Mouse (Mus musculus) erythroblast, embryonic 14.5 days (primary cell): ENCODE results near the gene Ap2b1. TPM values are rescaled to one million over a fixed set of nuclear protein-coding genes. Genes with fewer than 3 reads are reported as not detected.

Experiments
- H3K27me3 ChIP-seq: 2 replicates; pipeline ENCODE4 v1.6.1; 2012; ENCODE audit warnings: inconsistent platforms; ENCODE audit not compliant: control insufficient read depth
- H3K36me3 ChIP-seq: 2 replicates; pipeline ENCODE4 v1.6.1; 2012; ENCODE audit warnings: mild to moderate bottlenecking, inconsistent platforms; ENCODE audit not compliant: control insufficient read depth
- H3K4me1 ChIP-seq: 2 replicates; pipeline ENCODE4 v1.6.1; 2012; ENCODE audit warnings: inconsistent platforms; ENCODE audit not compliant: control insufficient read depth
- H3K4me3 ChIP-seq: replicated peaks from 2 replicates; pipeline ENCODE3; 2012; ENCODE audit warnings: moderate library complexity, mild to moderate bottlenecking, inconsistent platforms
- H3K9me3 ChIP-seq: 2 replicates; pipeline ENCODE4 v1.6.1; 2012; ENCODE audit warnings: low read length, inconsistent platforms, mixed read lengths; ENCODE audit not compliant: control insufficient read depth
- GATA1 ChIP-seq: IDR thresholded peaks from 2 replicates; pipeline ENCODE4 v1.6.1; 2012; ENCODE audit warnings: low read length, inconsistent platforms, mixed read lengths
- TAL1 ChIP-seq: IDR thresholded peaks from 3 replicates; pipeline ENCODE4 v1.6.1; 2012; ENCODE audit warnings: low read length, inconsistent platforms, mixed read lengths
- polyA plus RNA-seq: library from polyadenylated mRNA; stranded (reverse); fragments of >175 nt; gene quantifications from 2 replicates; pipeline ENCODE4 v1.2.3, GENCODE M21; 2012

The Ap2b1 gene
- polyA plus RNA-seq, 1 experiment: 1.5 TPM

DNA sequence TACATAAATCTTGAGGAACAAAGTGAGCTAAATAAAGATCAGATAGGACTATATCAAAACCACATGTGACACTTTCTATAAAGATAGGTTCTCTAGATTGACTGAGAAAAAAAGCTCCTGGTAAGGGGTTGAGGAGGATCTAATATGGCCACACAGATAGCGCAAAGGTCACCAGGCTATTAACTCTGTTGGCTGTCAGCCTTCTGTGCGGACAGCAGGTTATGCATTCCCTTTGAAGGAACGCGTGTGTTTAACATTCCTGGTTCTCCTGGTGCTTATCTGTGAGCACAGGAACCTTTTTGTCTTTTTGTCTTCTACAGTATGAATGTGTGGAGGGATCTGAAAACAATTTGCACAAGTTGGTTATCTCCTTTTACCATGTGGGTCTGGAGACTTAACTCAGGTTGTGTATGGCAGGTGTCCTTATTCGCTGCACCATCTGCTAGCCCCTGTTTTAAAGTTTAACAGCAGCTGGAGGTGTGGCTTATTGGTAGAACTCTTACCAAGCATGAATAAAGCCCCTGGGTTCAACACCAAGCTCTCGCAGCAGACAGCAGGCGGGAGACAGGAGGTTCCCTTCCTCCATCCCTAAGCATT is 81.0 kb downstream of the Ap2b1 start:
- no peaks in the 10 kb centered on the region for H3K27me3 ChIP-seq
- TF ChIP-seq TAL1 (no peak), GATA1 (no peak)
- H3K36me3 ChIP-seq: peaks cover 44% of the 10 kb centered on the region
- H3K4me3 ChIP-seq: no peak overlapping the region
- no peaks in the 10 kb centered on the region for H3K9me3 ChIP-seq
- H3K4me1 ChIP-seq: peaks cover 15% of the 10 kb centered on the region

DNA sequence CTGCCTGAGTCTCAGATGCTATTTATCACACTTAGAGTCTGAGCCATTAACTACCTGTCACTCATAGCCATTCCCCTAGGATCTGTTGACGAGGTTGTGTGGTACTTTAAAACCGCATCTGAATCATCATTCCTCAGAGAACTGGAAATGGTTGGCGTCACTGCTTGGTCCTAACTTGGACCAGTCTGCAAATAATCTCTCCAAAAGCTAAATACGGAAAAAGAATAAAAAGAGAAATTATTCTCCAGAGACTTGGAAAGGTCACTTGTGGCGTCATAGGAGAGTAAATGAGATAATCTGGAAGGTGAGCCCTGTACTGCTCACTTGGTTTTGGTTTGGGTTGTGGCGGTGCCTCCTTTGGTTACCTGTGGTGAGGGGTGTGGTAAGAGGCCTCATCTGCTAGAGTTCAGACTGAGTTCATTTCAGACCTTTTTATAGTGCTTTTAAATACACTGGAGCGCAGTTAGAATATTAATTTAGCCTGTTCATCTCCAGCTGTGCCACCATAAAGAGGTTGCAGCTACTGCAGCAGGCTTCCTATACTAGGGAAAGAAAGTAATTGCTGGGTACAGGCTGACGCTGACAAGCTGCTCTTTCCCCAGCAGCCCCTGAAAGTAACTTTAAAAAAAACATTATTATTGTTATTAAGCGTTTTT is 84.2 kb downstream of the Ap2b1 start:
- Histone ChIP-seq H3K27me3 (no peaks in the 10 kb centered on the region), H3K4me1 (peaks cover 14% of the 10 kb centered on the region), H3K9me3 (no peaks in the 10 kb centered on the region), H3K36me3 (peaks cover 23% of the 10 kb centered on the region), H3K4me3 (no peak overlapping the region)
- TF ChIP-seq TAL1: no peak
- no peak for TF ChIP-seq GATA1

GRCm38 (mm10) chr11:83383532-83383887 is 84.7 kb downstream of the Ap2b1 start:
- H3K9me3 ChIP-seq: no peaks in the 10 kb centered on the region
- H3K36me3 ChIP-seq: peaks cover 22% of the 10 kb centered on the region
- H3K27me3 ChIP-seq: no peaks in the 10 kb centered on the region
- peaks cover 13% of the 10 kb centered on the region for H3K4me1 ChIP-seq
- no peak overlapping the region for H3K4me3 ChIP-seq
- TF ChIP-seq GATA1: no peak
- no peak for TF ChIP-seq TAL1

- Histone ChIP-seq H3K4me1 (no peaks in the 10 kb centered on the region), H3K36me3 (peaks cover 82% of the 10 kb centered on the region), H3K27me3 (no peaks in the 10 kb centered on the region), H3K4me3 (no peak overlapping the region), H3K9me3 (no peaks in the 10 kb centered on the region)
- TF ChIP-seq GATA1: no peak
- no peak for TF ChIP-seq TAL1
These were observed 94.2 kb downstream of the Ap2b1 start for GRCm38 (mm10) chr11:83393062-83393461.

GRCm38 (mm10) chr11:83394802-83395439 is 96.1 kb downstream of the Ap2b1 start:
- no peak for TF ChIP-seq TAL1
- TF ChIP-seq GATA1: no peak
- peaks cover 86% of the 10 kb centered on the region for H3K36me3 ChIP-seq
- H3K9me3 ChIP-seq: no peaks in the 10 kb centered on the region
- H3K4me1 ChIP-seq: no peaks in the 10 kb centered on the region
- no peaks in the 10 kb centered on the region for H3K27me3 ChIP-seq
- no peak overlapping the region for H3K4me3 ChIP-seq

DNA sequence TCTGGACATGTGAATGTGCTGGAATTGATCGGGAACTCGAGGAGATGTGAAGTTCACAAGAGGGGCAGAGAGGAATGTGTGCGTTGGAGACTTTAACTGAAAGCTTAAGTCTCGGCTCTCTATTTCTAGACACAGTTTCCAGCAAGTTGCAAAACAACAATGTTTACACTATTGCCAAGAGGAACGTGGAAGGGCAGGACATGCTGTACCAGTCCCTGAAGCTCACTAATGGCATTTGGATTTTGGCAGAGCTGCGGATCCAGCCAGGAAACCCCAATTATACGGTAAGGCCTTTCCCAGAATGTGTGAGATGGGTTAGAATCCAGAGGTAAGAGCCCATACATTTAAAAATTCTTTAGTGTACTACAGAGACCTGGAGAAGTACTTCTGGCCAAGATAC is 98.8 kb downstream of the Ap2b1 start:
- Histone ChIP-seq H3K27me3 (no peaks in the 10 kb centered on the region), H3K4me3 (no peak overlapping the region), H3K36me3 (peaks cover 75% of the 10 kb centered on the region), H3K4me1 (no peaks in the 10 kb centered on the region), H3K9me3 (no peaks in the 10 kb centered on the region)
- TF ChIP-seq GATA1: no peak
- TF ChIP-seq TAL1: no peak

- H3K36me3 ChIP-seq: peaks cover 77% of the 10 kb centered on the region
- no peak overlapping the region for H3K4me3 ChIP-seq
- TF ChIP-seq GATA1 (no peak), TAL1 (no peak)
- no peaks in the 10 kb centered on the region for H3K27me3 ChIP-seq
- H3K9me3 ChIP-seq: no peaks in the 10 kb centered on the region
- H3K4me1 ChIP-seq: no peaks in the 10 kb centered on the region
These were observed 99.9 kb downstream of the Ap2b1 start for GRCm38 (mm10) chr11:83398724-83399123.

DNA sequence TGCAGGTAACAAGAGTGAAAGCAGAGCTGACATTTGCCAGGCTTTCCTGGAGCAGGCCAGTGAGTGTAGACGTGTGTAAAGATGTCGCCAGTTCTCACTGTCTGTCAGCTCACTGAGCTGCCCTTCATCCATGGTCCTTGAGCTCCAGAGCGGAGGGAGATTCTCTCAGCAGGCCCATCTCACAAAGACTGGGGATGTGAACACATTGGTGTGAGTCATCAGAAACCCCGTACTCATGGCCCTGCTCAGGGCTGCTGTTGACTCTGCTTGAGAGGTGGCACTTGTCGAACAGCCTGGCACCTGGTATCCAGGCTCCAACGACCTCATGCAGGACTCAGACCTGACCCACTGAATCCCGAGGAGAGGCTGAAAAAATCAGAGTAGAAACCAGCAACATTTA is 105.0 kb downstream of the Ap2b1 start:
- H3K4me1 ChIP-seq: no peaks in the 10 kb centered on the region
- no peak overlapping the region for H3K4me3 ChIP-seq
- H3K27me3 ChIP-seq: peaks cover 20% of the 10 kb centered on the region
- TF ChIP-seq GATA1 (no peak), TAL1 (no peak)
- peaks cover 45% of the 10 kb centered on the region for H3K36me3 ChIP-seq
- no peaks in the 10 kb centered on the region for H3K9me3 ChIP-seq

DNA sequence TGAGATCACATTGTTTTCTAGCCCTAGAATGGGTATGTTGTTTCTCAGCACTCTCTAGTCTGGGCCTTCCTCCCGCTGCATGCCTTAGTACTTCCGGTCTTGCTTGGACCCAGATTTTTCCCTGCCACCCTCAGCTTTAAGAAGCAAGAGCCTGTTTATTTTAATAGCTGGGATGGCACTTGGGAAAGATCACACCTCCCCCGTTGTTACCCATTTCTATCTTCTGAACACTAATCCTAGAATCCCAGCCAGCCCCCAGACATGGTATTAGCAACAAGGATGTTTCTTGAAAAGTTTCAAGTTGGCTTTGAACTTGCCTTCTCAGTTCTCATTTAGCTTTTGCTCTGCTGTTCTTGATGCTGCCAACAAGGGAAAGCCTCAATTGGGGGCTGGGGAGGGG is 107.6 kb downstream of the Ap2b1 start:
- Histone ChIP-seq H3K36me3 (peaks cover 28% of the 10 kb centered on the region), H3K4me1 (no peaks in the 10 kb centered on the region), H3K9me3 (no peaks in the 10 kb centered on the region), H3K4me3 (no peak overlapping the region), H3K27me3 (peaks cover 46% of the 10 kb centered on the region)
- TF ChIP-seq TAL1 (no peak), GATA1 (no peak)

- Histone ChIP-seq H3K4me3 (no peak overlapping the region), H3K36me3 (peaks cover 13% of the 10 kb centered on the region), H3K4me1 (no peaks in the 10 kb centered on the region), H3K27me3 (peaks cover 58% of the 10 kb centered on the region), H3K9me3 (no peaks in the 10 kb centered on the region)
- TF ChIP-seq TAL1: no peak
These were observed 109.4 kb downstream of the Ap2b1 start for GRCm38 (mm10) chr11:83408242-83408641.
